Mouse (Mus musculus) kidney, embryonic 16.5 days (tissue): ENCODE results near the gene Akr1c18. TPM values are rescaled to one million over a fixed set of nuclear protein-coding genes. Genes with fewer than 3 reads are reported as not detected.
"Not testable (repeated sequence)": the region's sequence is repeated elsewhere in the genome, so short reads cannot be mapped to it uniquely, and the experiment has no call there.

Experiments used
- ATAC-seq: fragments of 200-750 bp; cut with Nextera tagmentation; 2 replicates; pipeline ENCODE4 v1.8.0; 2017; ENCODE audit warnings: moderate TSS enrichment; ENCODE audit not compliant: low FRiP score, low TSS enrichment
- H3K27ac ChIP-seq: fragments of 300-500 bp; sonication (generic); 2 replicates; pipeline ENCODE4 v1.5.1; 2014; ENCODE audit warnings: low read length
- H3K27me3 ChIP-seq: fragments of 300-500 bp; sonication (generic); 2 replicates; pipeline ENCODE4 v1.6.1; 2014; ENCODE audit warnings: low read length, control low read depth, mixed read lengths; ENCODE audit not compliant: insufficient read depth
- H3K36me3 ChIP-seq: fragments of 300-500 bp; sonication (generic); 2 replicates; pipeline ENCODE4 v1.6.1; 2014; ENCODE audit warnings: low read length, control low read depth, mixed read lengths; ENCODE audit not compliant: insufficient read depth
- H3K4me1 ChIP-seq: fragments of 300-500 bp; sonication (generic); 2 replicates; pipeline ENCODE4 v1.6.1; 2014; ENCODE audit warnings: low read length, control low read depth, mixed read lengths; ENCODE audit not compliant: insufficient read depth
- H3K4me2 ChIP-seq: fragments of 300-500 bp; sonication (generic); replicated peaks from 2 replicates; pipeline ENCODE4 v1.6.1; 2014; ENCODE audit warnings: low read depth, low read length
- H3K4me3 ChIP-seq: fragments of 300-500 bp; sonication (generic); 2 replicates; pipeline ENCODE4 v1.5.1; 2014; ENCODE audit warnings: mild to moderate bottlenecking, low read length
- H3K9ac ChIP-seq: fragments of 300-500 bp; sonication (generic); replicated peaks from 2 replicates; pipeline ENCODE4 v1.6.1; 2014; ENCODE audit warnings: low read length
- H3K9me3 ChIP-seq: fragments of 300-500 bp; sonication (generic); 2 replicates; pipeline ENCODE4 v1.6.1; 2016; ENCODE audit warnings: low read length, control low read depth
- WGBS: fragments of 180-500 bp; shearing (Covaris S2); extraction: QIAGEN DNeasy Blood & Tissue Kit; methylation state at CpG from one replicate; pipeline ENCODE4 v1.1.7; 2014; 5-methylcytosine and 5-hydroxymethylcytosine counted together
- polyA plus RNA-seq: library from polyadenylated mRNA; unstranded; fragments of >200 nt; fragmentation: Nextera tagmentation; extraction: Ambion mirVana; gene quantifications from 2 replicates; pipeline ENCODE4 v1.2.1, GENCODE M21; 2015

The Akr1c18 gene
- 2.1 and 2.4 TPM in 2 replicates for polyA plus RNA-seq

GRCm38 (mm10) chr13:4150518-4150917 is at the start of gene Akr1c18:
Gene Akr1c18 (minus strand): TSS chr13:4150654.
- WGBS, result 53% methylated on average over 5 of the region's 5 CpGs
- no peak for ATAC-seq
- Histone ChIP-seq H3K4me2 (no peak within 1 kb of the TSS), H3K9me3 (no peaks in the 10 kb centered on the region), H3K36me3 (no peaks in the 10 kb centered on the region), H3K4me3 (no peak within 1 kb of the TSS), H3K9ac (no peak within 1 kb of the TSS), H3K27me3 (no peaks in the 10 kb centered on the region), H3K27ac (no peak within 1 kb of the TSS), H3K4me1 (no peaks in the 10 kb centered on the region)

- no peaks in the 10 kb centered on the region for H3K36me3 ChIP-seq
Observed at GRCm38 (mm10) chr13:4192511-4192910, 42.1 kb upstream of the Akr1c18 start.

GRCm38 (mm10) chr13:4190904-4191303 is 40.5 kb upstream of the Akr1c18 start, which contains the start of gene Akr1c13:
Gene Akr1c13 (plus strand): TSS chr13:4191150.
- H3K4me2 ChIP-seq, result no peak within 1 kb of the TSS
- 0 out of 2 replicates have a peak, but pooled peaks have one; percentile 57 for ATAC-seq
- H3K9ac ChIP-seq, result no peak within 1 kb of the TSS
- no peaks in the 10 kb centered on the region for H3K9me3 ChIP-seq
- H3K4me3 ChIP-seq, result no peak within 1 kb of the TSS
- WGBS, result 39% methylated on average over 3 of the region's 3 CpGs
- H3K27ac ChIP-seq, result no peak within 1 kb of the TSS
- H3K36me3 ChIP-seq, result no peaks in the 10 kb centered on the region
- H3K27me3 ChIP-seq, result no peaks in the 10 kb centered on the region
- H3K4me1 ChIP-seq, result no peaks in the 10 kb centered on the region

More at GRCm38 (mm10) chr13:4192511-4192910, 42.1 kb upstream of the Akr1c18 start:
- Histone ChIP-seq H3K4me2 (no peak overlapping the region), H3K9me3 (no peaks in the 10 kb centered on the region), H3K27me3 (no peaks in the 10 kb centered on the region), H3K4me1 (no peaks in the 10 kb centered on the region), H3K9ac (no peak overlapping the region), H3K4me3 (no peak overlapping the region), H3K27ac (no peak overlapping the region)
- ATAC-seq, result no peak
- WGBS, result 89% methylated on average over 3 of the region's 3 CpGs

- no peak for ATAC-seq
- 69% methylated on average over 2 of the region's 2 CpGs for WGBS
- Histone ChIP-seq H3K27ac (no peak overlapping the region), H3K4me1 (no peaks in the 10 kb centered on the region), H3K27me3 (no peaks in the 10 kb centered on the region), H3K4me2 (no peak overlapping the region), H3K36me3 (no peaks in the 10 kb centered on the region), H3K9ac (no peak overlapping the region), H3K9me3 (peaks cover 4% of the 10 kb centered on the region; the same call in 1 of the 2 replicates), H3K4me3 (no peak overlapping the region)
Observed at GRCm38 (mm10) chr13:4188174-4188573, 37.7 kb upstream of the Akr1c18 start.

GRCm38 (mm10) chr13:4186641-4187411 is 36.4 kb upstream of the Akr1c18 start:
- not testable (repeated sequence) for H3K27me3 ChIP-seq, H3K9ac ChIP-seq, H3K27ac ChIP-seq, H3K9me3 ChIP-seq, H3K4me2 ChIP-seq, H3K36me3 ChIP-seq, H3K4me1 ChIP-seq, H3K4me3 ChIP-seq
- ATAC-seq, result peak; percentile 54; the same call in 1 of the 2 replicates
- 72% methylated on average over 7 of the region's 7 CpGs for WGBS

GRCm38 (mm10) chr13:4183116-4183515 is 32.7 kb upstream of the Akr1c18 start:
- 79% methylated on average over 9 of the region's 9 CpGs for WGBS
- Histone ChIP-seq H3K4me1 (no peaks in the 10 kb centered on the region), H3K9ac (no peak overlapping the region), H3K36me3 (no peaks in the 10 kb centered on the region), H3K4me2 (no peak overlapping the region), H3K9me3 (peaks cover 18% of the 10 kb centered on the region), H3K27ac (no peak overlapping the region), H3K4me3 (no peak overlapping the region), H3K27me3 (no peaks in the 10 kb centered on the region)
- no peak for ATAC-seq

- not testable (repeated sequence) for H3K4me1 ChIP-seq, H3K36me3 ChIP-seq, ATAC-seq, H3K4me2 ChIP-seq, H3K9ac ChIP-seq, H3K27me3 ChIP-seq, H3K4me3 ChIP-seq, H3K27ac ChIP-seq
- WGBS, result 90% methylated on average over 4 of the region's 4 CpGs
- H3K9me3 ChIP-seq, result peaks cover 18% of the 10 kb centered on the region
Observed at GRCm38 (mm10) chr13:4181321-4181720, 30.9 kb upstream of the Akr1c18 start.

- H3K27ac ChIP-seq, result no peak overlapping the region
- H3K4me1 ChIP-seq, result no peaks in the 10 kb centered on the region
- no peak overlapping the region for H3K4me2 ChIP-seq
- H3K9me3 ChIP-seq, result no peaks in the 10 kb centered on the region
- no peaks in the 10 kb centered on the region for H3K36me3 ChIP-seq
- H3K9ac ChIP-seq, result no peak overlapping the region
- peak; percentile 75 for ATAC-seq
- no peak overlapping the region for H3K4me3 ChIP-seq
- no peaks in the 10 kb centered on the region for H3K27me3 ChIP-seq
- WGBS, result 17% methylated on average over 2 of the region's 2 CpGs
Observed at GRCm38 (mm10) chr13:4172978-4173377, 22.5 kb upstream of the Akr1c18 start.

- Histone ChIP-seq H3K9ac (no peak overlapping the region), H3K4me1 (no peaks in the 10 kb centered on the region)
- WGBS, result 46% methylated on average over 1 of the region's 1 CpGs
Observed at GRCm38 (mm10) chr13:4168006-4168405, 17.6 kb upstream of the Akr1c18 start.

GRCm38 (mm10) chr13:4155286-4155685 is 4.8 kb upstream of the Akr1c18 start:
- no peak overlapping the region for H3K4me3 ChIP-seq
- H3K4me1 ChIP-seq, result no peaks in the 10 kb centered on the region
- ATAC-seq, result no peak
- H3K27me3 ChIP-seq, result no peaks in the 10 kb centered on the region
- no peaks in the 10 kb centered on the region for H3K36me3 ChIP-seq
- H3K4me2 ChIP-seq, result no peak overlapping the region
- H3K9me3 ChIP-seq, result no peaks in the 10 kb centered on the region
- H3K27ac ChIP-seq, result no peak overlapping the region
- WGBS, result 77% methylated on average over 2 of the region's 2 CpGs
- no peak overlapping the region for H3K9ac ChIP-seq

More at GRCm38 (mm10) chr13:4168006-4168405, 17.6 kb upstream of the Akr1c18 start:
- no peak overlapping the region for H3K4me2 ChIP-seq
- no peaks in the 10 kb centered on the region for H3K27me3 ChIP-seq
- no peaks in the 10 kb centered on the region for H3K9me3 ChIP-seq
- no peak for ATAC-seq
- H3K4me3 ChIP-seq, result no peak overlapping the region
- no peaks in the 10 kb centered on the region for H3K36me3 ChIP-seq
- no peak overlapping the region for H3K27ac ChIP-seq
